Mouse (Mus musculus) hindbrain, postnatal 0 days (tissue): ENCODE measurements at regions not wholly inside any gene's neighbourhood (a gene's known extent, or its start where the extent isn't known, plus 50 kb on each side); places are given as distances from the start of the nearest gene placed in this dataset.

Experiments
- ATAC-seq: fragments of 200-750 bp; cut with Nextera tagmentation; 2 replicates; pipeline ENCODE4 v1.8.0; 2017; ENCODE audit warnings: mild to moderate bottlenecking, moderate TSS enrichment, moderate library complexity
- DNase-seq: peaks from one replicate; pipeline ENCODE4 v3.0.0-alpha.2; 2015; ENCODE audit warnings: low spot score
- H3K27ac ChIP-seq: fragments of 300-500 bp; sonication (generic); 2 replicates; pipeline ENCODE4 v1.5.1; 2014; ENCODE audit warnings: mild to moderate bottlenecking
- H3K27me3 ChIP-seq: fragments of 300-500 bp; sonication (generic); 2 replicates; pipeline ENCODE4 v1.6.1; 2014; ENCODE audit warnings: low read length, mixed read lengths; ENCODE audit not compliant: insufficient read depth
- H3K36me3 ChIP-seq: fragments of 300-500 bp; sonication (generic); 2 replicates; pipeline ENCODE4 v1.6.1; 2014; ENCODE audit warnings: low read length, mixed read lengths; ENCODE audit not compliant: insufficient read depth
- H3K4me1 ChIP-seq: fragments of 300-500 bp; sonication (generic); 2 replicates; pipeline ENCODE4 v1.6.1; 2014; ENCODE audit warnings: antibody characterized with exemption, low read length, mixed read lengths; ENCODE audit not compliant: insufficient read depth
- H3K4me2 ChIP-seq: fragments of 300-500 bp; sonication (generic); 2 replicates; pipeline ENCODE4 v1.6.1; 2014; ENCODE audit warnings: low read depth, mild to moderate bottlenecking, low read length, moderate library complexity, mixed read lengths
- H3K4me3 ChIP-seq: fragments of 300-500 bp; sonication (generic); 2 replicates; pipeline ENCODE4 v1.5.1; 2014; ENCODE audit warnings: low read length
- H3K9ac ChIP-seq: fragments of 300-500 bp; sonication (generic); replicated peaks from 2 replicates; pipeline ENCODE4 v1.6.1; 2014; ENCODE audit warnings: mild to moderate bottlenecking, low read length, moderate library complexity, mixed read lengths
- H3K9me3 ChIP-seq: fragments of 300-500 bp; sonication (generic); 2 replicates; pipeline ENCODE4 v1.6.1; 2016; ENCODE audit warnings: low read length, mixed read lengths
- CTCF ChIP-seq: IDR thresholded peaks from 2 replicates; pipeline ENCODE4 v1.5.1; 2016; ENCODE audit warnings: antibody characterized with exemption, control low read depth, low read depth
- WGBS: fragments of 180-500 bp; shearing (Covaris S2); extraction: QIAGEN DNeasy Blood & Tissue Kit; methylation state at CpG from one replicate; pipeline ENCODE4 v1.1.7; 2014; 5-methylcytosine and 5-hydroxymethylcytosine counted together

DNA sequence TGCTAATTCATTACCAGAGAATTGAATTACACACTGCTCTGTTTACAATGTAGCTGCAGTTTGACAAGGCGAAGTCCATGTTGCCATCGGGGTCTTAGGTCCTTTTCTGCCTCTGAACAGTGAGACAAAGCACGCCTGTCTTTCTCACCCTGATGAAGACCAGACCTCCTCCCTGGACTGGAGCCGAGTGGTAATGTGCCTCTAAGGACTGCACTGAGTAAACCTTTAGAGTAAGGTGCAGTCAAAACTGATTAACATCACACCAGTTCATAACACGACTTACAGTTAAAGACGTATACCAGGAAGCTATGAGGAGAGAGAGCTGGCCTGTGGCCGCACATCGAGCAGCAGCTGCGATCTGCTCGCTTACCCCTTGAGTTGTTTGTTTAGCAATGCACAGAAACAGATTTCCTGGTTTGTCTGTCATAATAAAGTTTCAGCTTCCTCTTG lies 2322.1 kb downstream of the 4930444P10Rik start:
- ATAC-seq (no peak), DNase-seq (peak; percentile 6)
- Histone ChIP-seq H3K4me1 (no peaks in the 10 kb centered on the region), H3K4me3 (no peak overlapping the region), H3K9me3 (no peaks in the 10 kb centered on the region), H3K27me3 (no peaks in the 10 kb centered on the region), H3K27ac (no peak overlapping the region), H3K36me3 (no peaks in the 10 kb centered on the region), H3K4me2 (no peak overlapping the region), H3K9ac (no peak overlapping the region)
- no peak for TF ChIP-seq CTCF
- 57% methylated on average over 10 of the region's 10 CpGs for WGBS

- 37% methylated on average over 1 of the region's 1 CpGs for WGBS
- no peak for DNase-seq
- H3K9me3 ChIP-seq: no peaks in the 10 kb centered on the region
- no peak overlapping the region for H3K9ac ChIP-seq
- H3K27ac ChIP-seq: no peak overlapping the region
- 0 out of 2 replicates have a peak, but pooled peaks have one; percentile 49 for ATAC-seq
- H3K4me1 ChIP-seq: no peaks in the 10 kb centered on the region
- H3K4me2 ChIP-seq: no peak overlapping the region
- no peaks in the 10 kb centered on the region for H3K27me3 ChIP-seq
- no peaks in the 10 kb centered on the region for H3K36me3 ChIP-seq
- H3K4me3 ChIP-seq: no peak overlapping the region
- no peak for TF ChIP-seq CTCF
Measured at GRCm38 (mm10) chr1:13752479-13752878, 2338.6 kb downstream of the A830018L16Rik start.

DNA sequence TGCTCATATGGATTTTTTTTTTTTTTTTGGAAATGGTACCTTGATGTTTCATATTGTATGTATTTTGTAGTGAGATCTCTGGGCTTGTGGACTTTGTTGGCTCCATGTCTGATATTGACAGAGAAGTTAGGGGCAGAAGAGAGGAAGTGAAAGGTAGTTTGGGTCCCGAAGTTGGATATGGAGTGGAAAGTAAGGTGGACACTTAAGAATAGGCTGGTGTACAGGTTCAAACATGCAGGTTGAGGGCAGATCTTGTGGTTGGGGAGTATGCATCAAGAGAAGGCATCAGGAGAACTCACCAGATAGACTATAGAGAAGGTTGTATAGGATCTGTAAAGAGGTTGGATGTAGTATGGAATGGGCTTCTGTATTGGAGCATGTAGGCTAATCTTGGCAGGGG lies 2337.5 kb downstream of the A830018L16Rik start:
- Histone ChIP-seq H3K27ac (no peak overlapping the region), H3K27me3 (no peaks in the 10 kb centered on the region), H3K9me3 (no peaks in the 10 kb centered on the region), H3K4me2 (no peak overlapping the region), H3K9ac (no peak overlapping the region), H3K36me3 (no peaks in the 10 kb centered on the region), H3K4me3 (no peak overlapping the region), H3K4me1 (no peaks in the 10 kb centered on the region)
- no peak for TF ChIP-seq CTCF
- WGBS: 85% methylated on average over 1 of the region's 1 CpGs
- no peak for ATAC-seq
- DNase-seq: no peak
